Mouse (Mus musculus): ENCODE measurements around the gene Tsr2. TPM values are rescaled to one million over a fixed set of nuclear protein-coding genes. Genes with fewer than 3 reads are reported as not detected.

Gene Tsr2
- polyA plus RNA-seq, 1 experiment = 13.7 TPM

DNA sequence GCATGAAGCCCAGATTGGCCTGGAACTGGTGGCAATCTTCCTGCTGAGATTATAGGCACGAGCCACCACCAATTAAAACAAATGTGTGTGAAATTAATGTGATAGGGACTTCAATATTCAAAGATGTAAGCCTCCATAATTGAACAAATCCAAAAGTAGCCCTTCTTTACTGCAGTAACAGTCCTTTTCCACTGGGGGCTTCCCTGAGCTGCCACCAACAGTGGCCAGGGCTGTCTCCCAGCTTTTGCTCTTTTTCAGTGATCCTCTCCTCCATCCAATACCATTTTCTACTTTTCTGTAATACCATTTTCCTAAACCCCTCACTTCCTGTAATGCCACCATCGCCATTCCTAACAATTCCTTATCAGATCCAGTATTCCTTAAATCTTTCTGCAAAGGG is 21.1 kb upstream of the Tsr2 start:
- TF ChIP-seq USF1 (IDR thresholded peaks at IDR 0.05; ENCODE audit: low read depth) (no peak), TCF3 (IDR thresholded peaks at IDR 0.05; ENCODE audit: insufficient read length, low read depth) (no peak), TCF12 (IDR thresholded peaks at IDR 0.05; ENCODE audit: insufficient read depth, poor library complexity, severe bottlenecking) (no peak), MYOG (IDR thresholded peaks at IDR 0.05; ENCODE audit: control insufficient read depth in 1 of 3, insufficient read depth in 1 of 3, insufficient read length in 2 of 3, low read depth in 2 of 3) (no peak), REST (IDR thresholded peaks at IDR 0.05; ENCODE audit: insufficient read depth, insufficient read length) (no peak), SRF (IDR thresholded peaks at IDR 0.05; ENCODE audit: control insufficient read depth, insufficient read length, low read depth) (no peak), MYOD1 (IDR thresholded peaks at IDR 0.05; ENCODE audit: control insufficient read depth in 1 of 3, insufficient read length in 2 of 3, low read depth in 2 of 3) (no peak), POLR2AphosphoS2 (IDR thresholded peaks at IDR 0.05; ENCODE audit: insufficient read length, low read depth) (no peak), E2F4 (IDR thresholded peaks at IDR 0.05; ENCODE audit: insufficient read depth) (no peak), CEBPB (IDR thresholded peaks at IDR 0.05; ENCODE audit: insufficient read depth, poor library complexity, severe bottlenecking) (no peak), MAX (IDR thresholded peaks at IDR 0.05; ENCODE audit: low read depth) (no peak), POLR2A (IDR thresholded peaks at IDR 0.05; ENCODE audit: insufficient read length, low read depth) (no peak)
- H3K79me2 ChIP-seq (ENCODE audit: control insufficient read depth, insufficient read depth) = no peaks in the 10 kb centered on the region
- H3K36me3 ChIP-seq (ENCODE audit: control insufficient read depth, insufficient read depth) = no peaks in the 10 kb centered on the region
- H3K4me3 ChIP-seq = no peak overlapping the region
- no peaks in the 10 kb centered on the region for H3K27me3 ChIP-seq (ENCODE audit: control insufficient read depth, insufficient read depth, insufficient read length)
- H3K4me2 ChIP-seq (ENCODE audit: low read depth) = peak overlapping the region; percentile 18
- no peak overlapping the region for H3ac ChIP-seq (ENCODE audit: control insufficient read depth, insufficient read length)

- no peak overlapping the region for H3ac ChIP-seq (ENCODE audit: control insufficient read depth, insufficient read length)
- TF ChIP-seq POLR2AphosphoS2 (IDR thresholded peaks at IDR 0.05; ENCODE audit: insufficient read length, low read depth) = no peak
- no peak overlapping the region for H3K4me2 ChIP-seq (ENCODE audit: low read depth)
- H3K4me3 ChIP-seq = no peak overlapping the region
- no peaks in the 10 kb centered on the region for H3K79me2 ChIP-seq (ENCODE audit: control insufficient read depth, insufficient read depth)
- H3K36me3 ChIP-seq (ENCODE audit: control insufficient read depth, insufficient read depth) = no peaks in the 10 kb centered on the region
- no peaks in the 10 kb centered on the region for H3K27me3 ChIP-seq (ENCODE audit: control insufficient read depth, insufficient read depth, insufficient read length)
These were observed 20.5 kb upstream of the Tsr2 start for GRCm38 (mm10) chrX:151116795-151117194.

GRCm38 (mm10) chrX:151107301-151108067 is 11.1 kb upstream of the Tsr2 start:
- Histone ChIP-seq H3ac (ENCODE audit: control insufficient read depth, insufficient read length) (no peak overlapping the region), H3K79me2 (ENCODE audit: control insufficient read depth, insufficient read depth) (no peaks in the 10 kb centered on the region), H3K4me3 (no peak overlapping the region), H3K4me2 (ENCODE audit: low read depth) (no peak overlapping the region), H3K36me3 (ENCODE audit: control insufficient read depth, insufficient read depth) (no peaks in the 10 kb centered on the region), H3K27me3 (ENCODE audit: control insufficient read depth, insufficient read depth, insufficient read length) (no peaks in the 10 kb centered on the region)
- TF ChIP-seq SRF (IDR thresholded peaks at IDR 0.05; ENCODE audit: control insufficient read depth, insufficient read length, low read depth) = no peak

DNA sequence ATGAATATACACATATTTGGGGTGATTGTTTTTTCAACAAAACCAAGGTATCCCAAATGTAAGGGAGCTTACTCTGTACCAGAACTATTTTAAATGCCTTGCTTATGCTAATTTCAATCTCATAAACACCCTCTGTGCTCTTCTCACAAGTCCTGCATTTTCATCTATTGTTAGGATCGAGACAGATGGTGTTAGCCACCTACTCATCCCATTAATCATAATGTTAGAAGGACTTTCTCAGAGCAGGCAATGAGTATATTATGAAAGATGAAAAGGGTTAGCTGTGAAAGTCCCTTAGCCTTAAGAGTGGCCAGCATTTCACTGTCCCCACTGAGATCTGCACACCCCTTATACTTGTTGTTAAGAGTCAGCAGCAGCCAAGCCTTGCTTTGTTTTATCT is 8.9 kb downstream of the Tsr2 start:
- H3K27me3 ChIP-seq (ENCODE audit: control insufficient read depth, insufficient read depth, insufficient read length) = no peaks in the 10 kb centered on the region

DNA sequence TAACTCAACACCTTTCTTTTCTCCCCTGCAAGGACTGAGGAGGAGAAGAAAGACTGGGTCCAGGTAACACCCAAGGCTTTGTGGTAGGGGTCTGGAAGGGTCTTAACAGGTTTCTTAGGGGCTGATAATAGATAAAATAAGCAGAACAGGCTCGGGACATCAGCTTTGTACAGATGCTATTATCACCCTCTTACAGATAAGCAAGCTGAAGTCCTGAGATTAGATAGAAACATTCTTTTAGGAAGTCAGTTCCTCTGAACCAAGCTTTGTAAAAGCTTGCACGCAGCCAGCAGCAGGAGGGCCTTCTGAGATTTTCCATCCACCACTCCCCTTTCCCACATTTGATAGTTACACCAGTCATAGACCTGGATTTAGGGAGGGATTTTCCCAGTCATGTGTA is 10.7 kb downstream of the Tsr2 start:
- Histone ChIP-seq H3ac (ENCODE audit: control insufficient read depth, insufficient read length) (no peak overlapping the region), H3K4me3 (no peak overlapping the region), H3K36me3 (ENCODE audit: control insufficient read depth, insufficient read depth) (no peaks in the 10 kb centered on the region), H3K4me2 (ENCODE audit: low read depth) (no peak overlapping the region), H3K27me3 (ENCODE audit: control insufficient read depth, insufficient read depth, insufficient read length) (no peaks in the 10 kb centered on the region), H3K79me2 (ENCODE audit: control insufficient read depth, insufficient read depth) (no peaks in the 10 kb centered on the region)
- TF ChIP-seq CEBPB (IDR thresholded peaks at IDR 0.05; ENCODE audit: insufficient read depth, poor library complexity, severe bottlenecking) = no peak
- no peak for TF ChIP-seq MYOG (IDR thresholded peaks at IDR 0.05; ENCODE audit: control insufficient read depth in 1 of 3, insufficient read depth in 1 of 3, insufficient read length in 2 of 3, low read depth in 2 of 3)
- TF ChIP-seq POLR2AphosphoS2 (IDR thresholded peaks at IDR 0.05; ENCODE audit: insufficient read length, low read depth) = no peak
- TF ChIP-seq POLR2A (IDR thresholded peaks at IDR 0.05; ENCODE audit: insufficient read length, low read depth) = no peak
- TF ChIP-seq E2F4 (IDR thresholded peaks at IDR 0.05; ENCODE audit: insufficient read depth) = no peak
- no peak for TF ChIP-seq TCF3 (IDR thresholded peaks at IDR 0.05; ENCODE audit: insufficient read length, low read depth)
- TF ChIP-seq USF1 (IDR thresholded peaks at IDR 0.05; ENCODE audit: low read depth) = no peak
- no peak for TF ChIP-seq TCF12 (IDR thresholded peaks at IDR 0.05; ENCODE audit: insufficient read depth, poor library complexity, severe bottlenecking)
- TF ChIP-seq SRF (IDR thresholded peaks at IDR 0.05; ENCODE audit: control insufficient read depth, insufficient read length, low read depth) = no peak
- TF ChIP-seq REST (IDR thresholded peaks at IDR 0.05; ENCODE audit: insufficient read depth, insufficient read length) = no peak
- TF ChIP-seq MYOD1 (IDR thresholded peaks at IDR 0.05; ENCODE audit: control insufficient read depth in 1 of 3, insufficient read length in 2 of 3, low read depth in 2 of 3) = no peak
- no peak for TF ChIP-seq MAX (IDR thresholded peaks at IDR 0.05; ENCODE audit: low read depth)

More for the DNA sequence above, 8.9 kb downstream of the Tsr2 start:
- TF ChIP-seq CEBPB (IDR thresholded peaks at IDR 0.05; ENCODE audit: insufficient read depth, poor library complexity, severe bottlenecking) (no peak), TCF3 (IDR thresholded peaks at IDR 0.05; ENCODE audit: insufficient read length, low read depth) (no peak), SRF (IDR thresholded peaks at IDR 0.05; ENCODE audit: control insufficient read depth, insufficient read length, low read depth) (no peak), TCF12 (IDR thresholded peaks at IDR 0.05; ENCODE audit: insufficient read depth, poor library complexity, severe bottlenecking) (no peak), REST (IDR thresholded peaks at IDR 0.05; ENCODE audit: insufficient read depth, insufficient read length) (no peak), USF1 (IDR thresholded peaks at IDR 0.05; ENCODE audit: low read depth) (no peak), MAX (IDR thresholded peaks at IDR 0.05; ENCODE audit: low read depth) (no peak), MYOG (IDR thresholded peaks at IDR 0.05; ENCODE audit: control insufficient read depth in 1 of 3, insufficient read depth in 1 of 3, insufficient read length in 2 of 3, low read depth in 2 of 3) (no peak), POLR2A (IDR thresholded peaks at IDR 0.05; ENCODE audit: insufficient read length, low read depth) (no peak), E2F4 (IDR thresholded peaks at IDR 0.05; ENCODE audit: insufficient read depth) (no peak), POLR2AphosphoS2 (IDR thresholded peaks at IDR 0.05; ENCODE audit: insufficient read length, low read depth) (no peak), MYOD1 (IDR thresholded peaks at IDR 0.05; ENCODE audit: control insufficient read depth in 1 of 3, insufficient read length in 2 of 3, low read depth in 2 of 3) (no peak)
- no peaks in the 10 kb centered on the region for H3K79me2 ChIP-seq (ENCODE audit: control insufficient read depth, insufficient read depth)
- H3K36me3 ChIP-seq (ENCODE audit: control insufficient read depth, insufficient read depth) = no peaks in the 10 kb centered on the region
- H3ac ChIP-seq (ENCODE audit: control insufficient read depth, insufficient read length) = no peak overlapping the region
- no peak overlapping the region for H3K4me2 ChIP-seq (ENCODE audit: low read depth)
- H3K4me3 ChIP-seq = no peak overlapping the region
